Mouse (Mus musculus) liver, adult 2 months (tissue): ENCODE measurements around the gene Tagap. TPM values are rescaled to one million over a fixed set of nuclear protein-coding genes. Genes with fewer than 3 reads are reported as not detected.

Source experiments
- DNase-seq: peaks from one replicate; pipeline ENCODE4 v3.0.0-alpha.2; 2011; ENCODE audit warnings: low read depth, low spot score; ENCODE audit errors: extremely low read depth
- H3K27ac ChIP-seq: fragments of 200-500 bp; replicated peaks from 2 replicates; pipeline ENCODE4 v1.5.1; 2012; ENCODE audit warnings: low read depth, mild to moderate bottlenecking, control low read depth, inconsistent platforms, low read length; ENCODE audit not compliant: insufficient read depth
- H3K27me3 ChIP-seq: fragments of 200-500 bp; 2 replicates; pipeline ENCODE4 v1.6.1; 2012; ENCODE audit warnings: mild to moderate bottlenecking, moderate library complexity, low read length, inconsistent platforms; ENCODE audit not compliant: control insufficient read depth, insufficient read depth
- H3K36me3 ChIP-seq: fragments of 200-500 bp; 2 replicates; pipeline ENCODE4 v1.6.1; 2012; ENCODE audit warnings: low read length, inconsistent platforms; ENCODE audit not compliant: control insufficient read depth, insufficient read depth
- H3K4me1 ChIP-seq: fragments of 200-500 bp; 2 replicates; pipeline ENCODE4 v1.6.1; 2011; ENCODE audit warnings: low read length; ENCODE audit not compliant: control insufficient read depth, insufficient read depth
- H3K4me3 ChIP-seq: fragments of 200-500 bp; 2 replicates; pipeline ENCODE4 v1.5.1; 2011; ENCODE audit warnings: low read depth, mild to moderate bottlenecking, control low read depth, low read length, moderate library complexity; ENCODE audit not compliant: insufficient read depth
- H3K79me2 ChIP-seq: fragments of 200-500 bp; 2 replicates; pipeline ENCODE4 v1.6.1; 2012; ENCODE audit warnings: inconsistent platforms, mild to moderate bottlenecking, low read length, moderate library complexity; ENCODE audit not compliant: control insufficient read depth, insufficient read depth
- H3K9ac ChIP-seq: fragments of 200-500 bp; 2 replicates; pipeline ENCODE4 v1.6.1; 2012; ENCODE audit warnings: low read depth, mild to moderate bottlenecking, control low read depth, inconsistent platforms, low read length
- CTCF ChIP-seq: fragments of 200-500 bp; IDR thresholded peaks from 2 replicates; pipeline ENCODE4 v1.5.1; 2011; ENCODE audit warnings: low read depth, low read length, control low read depth
- POLR2A ChIP-seq: fragments of 200-500 bp; IDR thresholded peaks from 2 replicates; pipeline ENCODE4 v1.6.1; 2011; ENCODE audit warnings: low read length, control low read depth; ENCODE audit not compliant: insufficient read depth; ENCODE audit errors: extremely low read depth
- WGBS: fragments of 180-500 bp; shearing (Covaris S2); methylation state at CpG from one replicate; pipeline ENCODE4 v1.1.7; 2018; 5-methylcytosine and 5-hydroxymethylcytosine counted together
- polyA plus RNA-seq: library from polyadenylated mRNA; depleted of rRNA; stranded (reverse); fragments of >200 nt; gene quantifications from 2 replicates; pipeline ENCODE4 v1.2.3, GENCODE M21; 2012
- total RNA-seq: library from RNA; depleted of rRNA; stranded (reverse); fragments of >200 nt; gene quantifications from 2 replicates; pipeline ENCODE4 v1.2.3, GENCODE M21; 2014

Tagap gene
- total and polyA plus RNA-seq, 2 experiments: 0.28 to 0.51 TPM

- Histone ChIP-seq H3K27me3 (no peaks in the 10 kb centered on the region), H3K27ac (no peak overlapping the region), H3K9ac (no peak overlapping the region), H3K79me2 (no peaks in the 10 kb centered on the region), H3K4me3 (no peak overlapping the region), H3K36me3 (no peaks in the 10 kb centered on the region), H3K4me1 (no peaks in the 10 kb centered on the region)
- WGBS: 67% methylated on average over 3 of the region's 3 CpGs
- no peak for DNase-seq
- TF ChIP-seq POLR2A: no peak
Measured at GRCm38 (mm10) chr17:7902362-7902761, 23.4 kb upstream of the Tagap start.

DNA sequence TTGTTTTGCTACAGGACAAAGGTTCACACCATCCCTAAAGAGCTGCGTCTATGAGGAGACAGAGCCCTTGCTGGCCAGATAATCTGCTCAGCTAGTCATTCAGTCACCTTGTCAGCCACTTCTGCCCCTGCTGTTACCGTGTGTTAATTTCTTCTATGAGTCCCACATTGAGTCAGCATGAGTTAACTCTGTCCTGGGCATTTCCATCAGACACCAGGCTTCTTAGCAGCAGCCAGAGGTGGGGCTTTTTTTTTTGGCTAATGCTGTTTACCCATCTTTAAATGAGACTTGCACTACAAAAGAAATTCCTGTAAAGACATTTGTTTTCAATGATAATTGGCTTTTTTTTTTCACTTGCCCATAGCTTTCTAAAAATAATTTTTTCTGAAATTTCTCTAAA, 20.8 kb upstream of the Tagap start:
- H3K9ac ChIP-seq: no peak overlapping the region
- H3K79me2 ChIP-seq: no peaks in the 10 kb centered on the region
- no peaks in the 10 kb centered on the region for H3K27me3 ChIP-seq
- no peak overlapping the region for H3K27ac ChIP-seq
- DNase-seq: no peak
- WGBS: 37% methylated on average over 2 of the region's 2 CpGs
- no peak overlapping the region for H3K4me3 ChIP-seq
- H3K36me3 ChIP-seq: no peaks in the 10 kb centered on the region
- no peak for TF ChIP-seq POLR2A
- TF ChIP-seq CTCF: no peak
- no peaks in the 10 kb centered on the region for H3K4me1 ChIP-seq

DNA sequence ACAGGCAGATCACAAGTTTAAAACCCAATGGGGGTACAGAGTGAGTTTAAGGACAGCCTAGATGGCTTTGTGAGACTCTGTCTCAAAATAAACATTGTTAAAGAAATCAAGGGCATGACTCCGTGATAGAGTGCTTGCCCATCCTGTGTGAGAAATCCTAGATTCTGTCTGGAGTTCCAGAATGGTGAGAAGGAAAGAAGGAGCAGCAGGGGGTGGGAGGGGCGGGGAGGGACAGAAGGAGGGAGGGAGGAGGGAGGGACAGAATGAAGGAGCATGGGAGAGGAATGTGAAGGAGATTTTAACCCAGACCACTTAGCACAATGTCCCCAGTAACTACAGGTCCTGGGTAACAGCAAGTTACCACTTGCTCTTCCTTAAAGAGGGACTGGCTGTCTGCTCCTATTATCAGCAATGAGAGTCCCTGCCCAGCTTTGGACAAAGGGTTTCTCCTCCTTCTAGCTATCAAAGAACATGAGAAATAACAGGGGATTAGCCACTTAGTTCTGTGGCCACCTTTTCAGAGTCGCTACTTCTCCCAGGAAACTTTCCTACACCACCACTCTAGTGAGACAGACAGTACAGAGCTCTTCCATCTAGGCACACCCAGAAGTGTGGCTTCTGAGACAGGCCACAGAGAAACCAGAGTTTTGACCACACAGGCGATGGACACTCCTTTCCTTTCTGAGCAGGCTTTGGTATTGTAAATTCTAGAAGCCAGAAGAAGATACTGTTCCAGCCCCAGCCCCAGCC, 19.7 kb upstream of the Tagap start:
- DNase-seq: no peak
- H3K27me3 ChIP-seq: peaks cover under 1% of the 10 kb centered on the region; the same call in 1 of the 2 replicates
- H3K36me3 ChIP-seq: no peaks in the 10 kb centered on the region
- no peaks in the 10 kb centered on the region for H3K79me2 ChIP-seq
- H3K4me3 ChIP-seq: no peak overlapping the region
- 56% methylated on average over 4 of the region's 4 CpGs for WGBS
- no peaks in the 10 kb centered on the region for H3K4me1 ChIP-seq
- H3K9ac ChIP-seq: no peak overlapping the region
- TF ChIP-seq CTCF (no peak), POLR2A (no peak)
- H3K27ac ChIP-seq: no peak overlapping the region

- Histone ChIP-seq H3K27me3 (peaks cover 4% of the 10 kb centered on the region; the same call in 1 of the 2 replicates), H3K9ac (no peak overlapping the region), H3K4me3 (no peak overlapping the region), H3K79me2 (no peaks in the 10 kb centered on the region), H3K4me1 (no peaks in the 10 kb centered on the region), H3K36me3 (no peaks in the 10 kb centered on the region), H3K27ac (no peak overlapping the region)
- TF ChIP-seq POLR2A (no peak), CTCF (no peak)
- no peak for DNase-seq
- 65% methylated on average over 2 of the region's 2 CpGs for WGBS
Measured at GRCm38 (mm10) chr17:7914596-7915227, 11.1 kb upstream of the Tagap start.

- Histone ChIP-seq H3K79me2 (no peaks in the 10 kb centered on the region), H3K4me1 (no peaks in the 10 kb centered on the region), H3K27me3 (peaks cover 4% of the 10 kb centered on the region; the same call in 1 of the 2 replicates), H3K36me3 (no peaks in the 10 kb centered on the region), H3K4me3 (no peak overlapping the region), H3K9ac (no peak overlapping the region), H3K27ac (no peak overlapping the region)
- DNase-seq: no peak
- TF ChIP-seq POLR2A (no peak), CTCF (no peak)
- WGBS: 78% methylated on average over 9 of the region's 9 CpGs
Measured at GRCm38 (mm10) chr17:7915791-7916190, 10.0 kb upstream of the Tagap start.
